Mouse (Mus musculus): ENCODE data around the gene Decr2. TPM values are rescaled to one million over a fixed set of nuclear protein-coding genes. Genes with fewer than 3 reads are reported as not detected.
A peak's percentile ranks its signal among the peaks of the same experiment; 100 is the strongest.
"Not testable (repeated sequence)": the region's sequence is repeated elsewhere in the genome, so short reads cannot be mapped to it uniquely, and the experiment has no call there.

The Decr2 gene
- polyA plus RNA-seq, 1 experiment, result 24.3 TPM

GRCm38 (mm10) chr17:26105619-26106018 lies 15.5 kb upstream of the Decr2 start:
- H3K36me3 ChIP-seq (ENCODE audit: control insufficient read depth, insufficient read depth, low read length, poor library complexity, severe bottlenecking), result no peaks in the 10 kb centered on the region
- TF ChIP-seq EP300 (IDR thresholded peaks at IDR 0.05; ENCODE audit: insufficient read depth, low read depth, low read length) (no peak), POLR2A (IDR thresholded peaks at IDR 0.05; ENCODE audit: insufficient read depth, low read length) (no peak), CTCF (IDR thresholded peaks at IDR 0.05; ENCODE audit: low read depth, low read length) (no peak)

DNA sequence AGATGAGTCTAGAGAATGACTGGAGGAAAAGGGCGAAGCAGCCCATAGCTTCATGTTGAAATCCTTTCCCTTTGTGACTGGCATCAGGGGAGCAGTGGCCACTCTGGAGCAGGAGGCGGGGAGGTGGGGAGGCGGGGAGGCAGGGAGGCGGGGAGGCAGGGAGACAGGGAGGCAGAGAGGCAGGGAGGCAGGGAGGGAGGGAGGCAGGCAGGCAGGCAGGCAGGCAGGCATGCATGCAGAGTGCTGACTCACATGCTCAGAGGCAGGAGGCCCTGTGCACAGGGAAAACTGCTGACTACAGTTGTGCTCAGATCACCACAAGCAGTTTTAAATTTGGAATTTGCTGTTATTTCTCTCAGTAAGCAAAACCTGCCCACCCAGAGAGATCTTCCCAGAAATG lies 11.3 kb upstream of the Decr2 start:
- no peaks in the 10 kb centered on the region for H3K27me3 ChIP-seq (ENCODE audit: control insufficient read depth, insufficient read depth, low read length, poor library complexity, severe bottlenecking)
- peak overlapping the region; percentile 18; the same call in 1 of the 2 replicates for H3K27ac ChIP-seq (ENCODE audit: insufficient read depth, low read length)
- peak overlapping the region; percentile 29; the same call in 1 of the 2 replicates for H3K9ac ChIP-seq (ENCODE audit: low read depth, poor library complexity, severe bottlenecking)
- no peak overlapping the region for H3K4me3 ChIP-seq (ENCODE audit: low read depth, low read length)
- peaks cover 4% of the 10 kb centered on the region for H3K4me1 ChIP-seq (ENCODE audit: control insufficient read depth, insufficient read depth, low read length)
- H3K9me3 ChIP-seq (replicated peaks; ENCODE audit: control insufficient read depth, insufficient read depth, low read length, poor library complexity, severe bottlenecking), result no peaks in the 10 kb centered on the region
- TF ChIP-seq EP300 (IDR thresholded peaks at IDR 0.05; ENCODE audit: insufficient read depth, low read depth, low read length) (0 out of 2 replicates have a peak, but pooled peaks have one; percentile 32), POLR2A (IDR thresholded peaks at IDR 0.05; ENCODE audit: insufficient read depth, low read length) (no peak)
- no peaks in the 10 kb centered on the region for H3K36me3 ChIP-seq (ENCODE audit: control insufficient read depth, insufficient read depth, low read length, poor library complexity, severe bottlenecking)

More at GRCm38 (mm10) chr17:26105619-26106018, 15.5 kb upstream of the Decr2 start:
- Histone ChIP-seq H3K9me3 (replicated peaks; ENCODE audit: control insufficient read depth, insufficient read depth, low read length, poor library complexity, severe bottlenecking) (no peaks in the 10 kb centered on the region), H3K27ac (ENCODE audit: insufficient read depth, low read length) (no peak overlapping the region), H3K4me3 (ENCODE audit: low read depth, low read length) (no peak overlapping the region), H3K9ac (ENCODE audit: low read depth, poor library complexity, severe bottlenecking) (no peak overlapping the region), H3K27me3 (ENCODE audit: control insufficient read depth, insufficient read depth, low read length, poor library complexity, severe bottlenecking) (no peaks in the 10 kb centered on the region), H3K4me1 (ENCODE audit: control insufficient read depth, insufficient read depth, low read length) (peaks cover 6% of the 10 kb centered on the region)

DNA sequence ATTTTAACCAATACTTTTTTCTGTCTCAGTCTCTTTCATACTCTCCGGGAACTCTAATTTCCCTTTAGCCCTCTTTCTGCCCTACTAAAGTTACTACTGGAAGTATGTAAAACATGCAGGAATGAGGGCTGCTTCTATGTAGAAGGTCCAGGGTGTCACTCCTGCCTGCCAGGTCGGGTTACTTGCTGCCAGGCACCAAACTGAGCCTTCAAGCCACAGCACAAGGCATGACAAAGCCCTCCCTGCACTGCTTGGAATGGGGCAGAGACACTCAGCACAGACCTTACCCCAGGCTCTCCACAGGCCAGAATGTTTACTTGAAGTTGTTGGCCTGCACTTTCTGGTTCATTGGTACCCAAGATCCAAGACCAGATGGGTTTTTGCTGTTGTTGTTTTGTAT lies 10.0 kb upstream of the Decr2 start:
- Histone ChIP-seq H3K4me1 (ENCODE audit: control insufficient read depth, insufficient read depth, low read length) (peaks cover 4% of the 10 kb centered on the region), H3K9ac (ENCODE audit: low read depth, poor library complexity, severe bottlenecking) (no peak overlapping the region), H3K4me3 (ENCODE audit: low read depth, low read length) (no peak overlapping the region), H3K27ac (ENCODE audit: insufficient read depth, low read length) (no peak overlapping the region), H3K27me3 (ENCODE audit: control insufficient read depth, insufficient read depth, low read length, poor library complexity, severe bottlenecking) (no peaks in the 10 kb centered on the region), H3K36me3 (ENCODE audit: control insufficient read depth, insufficient read depth, low read length, poor library complexity, severe bottlenecking) (no peaks in the 10 kb centered on the region), H3K9me3 (replicated peaks; ENCODE audit: control insufficient read depth, insufficient read depth, low read length, poor library complexity, severe bottlenecking) (no peaks in the 10 kb centered on the region)
- no peak for TF ChIP-seq EP300 (IDR thresholded peaks at IDR 0.05; ENCODE audit: insufficient read depth, low read depth, low read length)
- no peak for TF ChIP-seq CTCF (IDR thresholded peaks at IDR 0.05; ENCODE audit: low read depth, low read length)
- no peak for TF ChIP-seq POLR2A (IDR thresholded peaks at IDR 0.05; ENCODE audit: insufficient read depth, low read length)

GRCm38 (mm10) chr17:26099316-26099715 lies 9.2 kb upstream of the Decr2 start:
- H3K9ac ChIP-seq (ENCODE audit: low read depth, poor library complexity, severe bottlenecking); H3K9me3 ChIP-seq (replicated peaks; ENCODE audit: control insufficient read depth, insufficient read depth, low read length, poor library complexity, severe bottlenecking); H3K27ac ChIP-seq (ENCODE audit: insufficient read depth, low read length); H3K27me3 ChIP-seq (ENCODE audit: control insufficient read depth, insufficient read depth, low read length, poor library complexity, severe bottlenecking); H3K36me3 ChIP-seq (ENCODE audit: control insufficient read depth, insufficient read depth, low read length, poor library complexity, severe bottlenecking); H3K4me1 ChIP-seq (ENCODE audit: control insufficient read depth, insufficient read depth, low read length); H3K4me3 ChIP-seq (ENCODE audit: low read depth, low read length): not testable (repeated sequence)

- Histone ChIP-seq H3K4me3 (ENCODE audit: low read depth, low read length) (no peak overlapping the region), H3K4me1 (ENCODE audit: control insufficient read depth, insufficient read depth, low read length) (peaks cover 4% of the 10 kb centered on the region), H3K36me3 (ENCODE audit: control insufficient read depth, insufficient read depth, low read length, poor library complexity, severe bottlenecking) (peaks cover 2% of the 10 kb centered on the region), H3K27ac (ENCODE audit: insufficient read depth, low read length) (no peak overlapping the region), H3K27me3 (ENCODE audit: control insufficient read depth, insufficient read depth, low read length, poor library complexity, severe bottlenecking) (no peaks in the 10 kb centered on the region), H3K9me3 (replicated peaks; ENCODE audit: control insufficient read depth, insufficient read depth, low read length, poor library complexity, severe bottlenecking) (no peaks in the 10 kb centered on the region), H3K9ac (ENCODE audit: low read depth, poor library complexity, severe bottlenecking) (no peak overlapping the region)
- TF ChIP-seq EP300 (IDR thresholded peaks at IDR 0.05; ENCODE audit: insufficient read depth, low read depth, low read length) (no peak), CTCF (IDR thresholded peaks at IDR 0.05; ENCODE audit: low read depth, low read length) (no peak)
Observed at GRCm38 (mm10) chr17:26098461-26098860, 8.3 kb upstream of the Decr2 start.

DNA sequence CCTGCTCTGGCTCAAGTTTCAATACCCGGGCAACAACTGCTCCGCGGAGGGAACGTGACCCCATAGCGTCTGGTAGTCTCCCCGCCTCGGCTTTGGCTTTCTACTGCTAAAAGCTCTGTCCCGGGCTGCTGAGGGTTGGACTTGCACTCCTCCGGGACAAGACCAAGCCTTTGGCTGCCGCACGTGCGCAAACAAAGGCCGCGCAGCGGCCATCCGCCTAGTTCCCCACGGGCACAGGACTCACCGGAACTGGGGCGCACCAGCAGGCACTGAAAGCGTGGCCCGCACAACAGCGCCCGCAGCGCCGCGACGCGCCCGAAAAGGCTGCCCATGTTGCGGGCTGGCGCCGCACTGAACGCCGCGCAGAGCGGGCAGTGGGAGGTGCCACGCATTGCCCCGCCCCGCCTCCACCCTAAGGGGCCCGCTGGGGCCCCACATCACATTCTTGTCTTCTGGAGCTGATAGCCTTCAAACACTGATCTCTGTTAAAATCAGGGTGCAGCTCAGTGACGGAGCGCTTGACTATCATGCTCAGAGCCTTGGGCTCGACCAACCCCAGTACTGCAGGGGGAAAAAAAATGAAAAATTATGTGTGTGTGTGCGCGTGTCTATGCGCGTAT lies 5.1 kb upstream of the Decr2 start, which contains the start of gene Nme4:
Nme4 (minus strand) TSS at position 482 of the 620 bp plus-strand sequence.
- Histone ChIP-seq H3K4me1 (ENCODE audit: control insufficient read depth, insufficient read depth, low read length) (no peaks in the 10 kb centered on the region), H3K36me3 (ENCODE audit: control insufficient read depth, insufficient read depth, low read length, poor library complexity, severe bottlenecking) (peaks cover 17% of the 10 kb centered on the region), H3K27ac (ENCODE audit: insufficient read depth, low read length) (peak within 1 kb of the TSS; percentile 23), H3K9me3 (replicated peaks; ENCODE audit: control insufficient read depth, insufficient read depth, low read length, poor library complexity, severe bottlenecking) (no peaks in the 10 kb centered on the region), H3K9ac (ENCODE audit: low read depth, poor library complexity, severe bottlenecking) (peak within 1 kb of the TSS; percentile 91), H3K27me3 (ENCODE audit: control insufficient read depth, insufficient read depth, low read length, poor library complexity, severe bottlenecking) (no peaks in the 10 kb centered on the region), H3K4me3 (ENCODE audit: low read depth, low read length) (peak within 1 kb of the TSS; percentile 92)
- TF ChIP-seq EP300 (IDR thresholded peaks at IDR 0.05; ENCODE audit: insufficient read depth, low read depth, low read length) (no peak), POLR2A (IDR thresholded peaks at IDR 0.05; ENCODE audit: insufficient read depth, low read length) (peak; percentile 73), CTCF (IDR thresholded peaks at IDR 0.05; ENCODE audit: low read depth, low read length) (no peak)

Data from ES-Bruce4 (cell line).